Mouse (Mus musculus): ENCODE measurements at regions not wholly inside any gene's neighbourhood (a gene's known extent, or its start where the extent isn't known, plus 50 kb on each side); places are given as distances from the start of the nearest gene placed in this dataset.

DNA sequence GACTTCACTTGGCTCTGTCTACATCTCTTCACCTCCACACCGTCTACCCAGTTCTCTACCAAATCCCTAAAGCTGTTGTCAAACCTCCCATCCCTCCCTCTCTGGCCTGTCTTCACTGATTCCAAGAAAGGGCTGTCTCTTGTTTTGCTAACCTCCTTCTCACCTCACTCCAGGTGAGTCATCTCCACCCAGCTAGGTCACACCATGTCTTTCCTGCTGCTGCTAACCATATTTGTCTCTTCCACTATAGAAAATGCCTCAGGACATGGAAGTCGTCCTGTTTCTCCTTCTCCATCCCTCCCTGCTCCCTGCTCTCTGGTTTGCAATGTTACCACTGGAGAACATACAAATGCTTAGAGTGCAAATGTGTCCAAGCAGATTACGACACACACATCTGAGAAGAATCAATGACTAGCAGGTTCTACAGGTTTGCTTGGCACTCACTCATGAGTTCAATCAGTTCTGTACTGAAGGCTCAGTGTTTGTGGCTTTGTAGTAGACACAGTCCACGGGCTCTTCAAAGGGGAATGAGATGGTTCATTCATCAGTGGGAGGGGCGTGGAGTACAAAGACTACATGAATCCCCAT lies 424.1 kb downstream of the Fgf9 start:
- TF ChIP-seq CTCF (IDR thresholded peaks at IDR 0.05; ENCODE audit: extremely low read depth, insufficient read depth, low read length) (no peak), POLR2A (IDR thresholded peaks at IDR 0.05; ENCODE audit: extremely low read depth, insufficient read depth, low read length) (no peak)
